Mouse (Mus musculus) left cerebral cortex, postnatal 10 days (tissue): ENCODE measurements at regions not wholly inside any gene's neighbourhood (a gene's known extent, or its start where the extent isn't known, plus 50 kb on each side); places are given as distances from the start of the nearest gene placed in this dataset.

ENCODE experiments used
- DNase-seq, 2 experiments: peaks; one replicate each; pipeline ENCODE4 v3.0.0; 2021 to 2022; ENCODE audit warnings: low spot score in 2 of 2, mixed read lengths in 1 of 2; ENCODE audit errors: extremely low spot score in 1 of 2
- intact Hi-C: fragments of 180-260 bp; cut with DNase I; formaldehyde crosslinking; loops from one replicate; pipeline ENCODE4 v1.15.1; 2025

- peak; percentile 43 to 61 for DNase-seq
- intact Hi-C loops, result no loop called here
These were observed 374.2 kb upstream of the Fam49b start for GRCm38 (mm10) chr15:64434502-64434901.

- intact Hi-C loops, result no loop called here
- no peak for DNase-seq
These were observed 374.6 kb upstream of the Fam49b start for GRCm38 (mm10) chr15:64434908-64435307.

- intact Hi-C loops, result no loop called here
- peak in 1 of 2 experiments; percentile 27 for DNase-seq
These were observed 372.4 kb upstream of the Gm21798 start for GRCm38 (mm10) chr15:64445076-64445475.

GRCm38 (mm10) chr15:64446411-64447072, 371.0 kb upstream of the Gm21798 start:
- DNase-seq, result peak; percentile 18 to 32
- intact Hi-C loops, result no loop called here

GRCm38 (mm10) chr15:64447239-64447952, 370.1 kb upstream of the Gm21798 start:
- intact Hi-C loops, result no loop called here
- no peak for DNase-seq

DNA sequence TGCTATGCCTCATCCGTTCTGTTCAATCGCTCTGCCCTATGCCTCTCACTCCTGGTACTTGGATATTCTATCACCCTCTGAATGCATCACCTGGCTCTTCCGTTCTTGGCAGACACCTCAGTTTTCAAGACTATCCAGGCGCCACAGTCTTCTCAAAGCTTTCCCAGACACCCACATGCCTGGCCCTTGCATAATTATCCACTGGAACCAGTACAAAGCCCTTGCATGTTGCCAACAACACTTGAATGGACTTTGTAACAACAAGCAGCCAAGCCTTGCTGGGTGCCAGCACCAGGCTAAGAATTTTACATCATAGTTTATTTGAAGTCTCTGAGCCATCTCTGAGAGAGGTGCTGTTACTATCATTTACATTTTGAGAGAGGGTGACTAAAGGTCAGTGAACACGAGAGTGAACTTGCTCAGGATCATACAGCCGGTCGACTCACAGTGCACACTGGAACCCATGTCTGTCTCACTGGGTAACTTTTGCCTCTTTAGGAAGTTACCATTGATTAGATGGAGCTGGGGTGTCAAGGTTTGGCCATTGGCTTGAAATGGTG, 368.8 kb upstream of the Gm21798 start:
- peak; percentile 24 to 63 for DNase-seq
- intact Hi-C loops, result no loop called here

- intact Hi-C loops, result no loop called here
- no peak for DNase-seq
These were observed 346.8 kb upstream of the Gm21798 start for GRCm38 (mm10) chr15:64470743-64471142.

- DNase-seq, result no peak
- intact Hi-C loops, result no loop called here
These were observed 345.9 kb upstream of the Gm21798 start for GRCm38 (mm10) chr15:64471597-64471996.

GRCm38 (mm10) chr15:64474236-64474635, 343.3 kb upstream of the Gm21798 start:
- intact Hi-C loops, result no loop called here
- DNase-seq, result no peak

DNA sequence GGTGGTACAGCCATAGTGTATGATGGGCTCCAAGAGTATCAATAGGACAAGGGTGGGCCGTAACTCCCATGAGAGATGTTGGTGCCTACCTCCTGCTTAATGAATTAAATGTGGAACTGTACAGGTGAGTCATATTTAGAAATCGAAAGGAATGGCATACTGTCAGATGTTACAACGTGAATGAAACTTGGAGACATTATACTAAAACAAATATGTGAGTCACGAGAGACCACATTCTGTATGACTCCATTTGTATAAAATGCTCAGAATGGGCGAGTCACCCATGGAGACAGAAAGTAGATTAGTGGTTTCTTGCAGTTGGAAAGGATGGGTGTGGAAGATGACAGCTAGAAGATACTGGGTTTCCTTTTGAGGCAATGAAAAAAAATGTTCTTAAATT, 340.4 kb upstream of the Gm21798 start:
- intact Hi-C loops, result no loop called here
- DNase-seq, result no peak

GRCm38 (mm10) chr15:64480625-64481024, 336.9 kb upstream of the Gm21798 start:
- DNase-seq, result no peak
- intact Hi-C loops, result no loop called here

DNA sequence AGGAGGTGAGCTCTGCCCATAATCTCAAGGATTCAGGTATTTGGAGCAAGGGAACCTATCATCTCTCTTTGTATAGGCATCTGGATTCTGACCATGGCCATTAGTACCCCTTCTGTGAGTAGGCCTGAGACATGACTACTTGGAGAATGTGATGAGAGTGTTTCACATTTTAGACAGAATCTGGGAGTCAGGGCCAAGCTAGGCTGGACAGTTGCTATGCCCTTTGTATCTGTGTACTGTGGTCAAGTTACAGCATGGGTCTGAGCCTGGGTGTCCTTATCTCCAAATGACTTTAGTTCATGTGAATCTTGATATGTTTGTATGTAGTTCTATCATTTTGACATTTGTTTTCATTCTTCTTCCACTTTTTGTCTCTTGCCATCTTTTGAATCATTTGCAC, 336.3 kb upstream of the Gm21798 start:
- DNase-seq, result no peak
- intact Hi-C loops, result no loop called here

DNA sequence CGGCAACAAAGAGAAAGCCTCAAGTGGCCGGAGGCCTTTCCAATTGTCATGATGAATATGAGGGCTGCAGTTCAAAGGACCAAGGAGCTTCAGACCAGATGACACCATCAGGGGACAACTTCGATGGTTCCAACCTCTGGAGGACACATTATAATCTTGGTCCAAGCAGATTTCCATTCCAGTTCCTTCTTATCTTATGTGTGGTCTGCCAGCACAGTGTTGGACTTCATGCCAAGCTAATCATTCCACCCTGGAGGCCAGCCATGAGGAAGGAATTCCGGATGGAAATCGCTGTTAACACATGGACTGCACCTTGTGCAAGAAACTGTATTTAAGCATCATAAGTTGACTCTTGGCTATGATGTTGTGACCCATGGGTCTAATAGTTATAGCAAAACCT, 334.5 kb upstream of the Gm21798 start:
- DNase-seq, result no peak
- intact Hi-C loops, result no loop called here

- no peak for DNase-seq
- intact Hi-C loops, result no loop called here
These were observed 329.7 kb upstream of the Gm21798 start for GRCm38 (mm10) chr15:64487801-64488200.

- intact Hi-C loops, result no loop called here
These were observed 316.7 kb upstream of the Gm21798 start for GRCm38 (mm10) chr15:64500783-64501182.

DNA sequence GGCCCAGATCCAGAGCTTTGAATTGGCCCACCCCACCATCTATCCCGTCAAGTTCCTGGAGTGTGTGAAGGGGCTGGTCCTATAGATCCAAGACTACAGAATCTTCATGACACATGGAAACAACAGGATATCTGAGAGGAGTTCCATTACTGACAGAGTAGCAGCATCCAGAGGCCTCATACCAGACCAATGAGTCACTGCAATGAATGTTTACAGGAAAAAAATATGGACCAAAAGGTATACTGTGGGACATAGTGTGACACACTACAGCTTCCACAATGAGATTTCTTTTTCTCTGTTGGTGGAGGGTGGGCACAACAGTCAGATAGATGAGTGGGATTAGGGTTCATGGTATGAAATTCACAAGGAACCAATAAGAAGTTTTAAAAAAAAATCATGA, 316.0 kb upstream of the Gm21798 start:
- intact Hi-C loops, result no loop called here
- DNase-seq, result no peak

More at GRCm38 (mm10) chr15:64500783-64501182, 316.7 kb upstream of the Gm21798 start:
- DNase-seq, result no peak

GRCm38 (mm10) chr15:64504751-64505150, 312.7 kb upstream of the Gm21798 start:
- intact Hi-C loops, result no loop called here

GRCm38 (mm10) chr15:64510649-64511048, 306.8 kb upstream of the Gm21798 start:
- no peak for DNase-seq
- intact Hi-C loops, result no loop called here

More at GRCm38 (mm10) chr15:64504751-64505150, 312.7 kb upstream of the Gm21798 start:
- DNase-seq, result no peak

DNA sequence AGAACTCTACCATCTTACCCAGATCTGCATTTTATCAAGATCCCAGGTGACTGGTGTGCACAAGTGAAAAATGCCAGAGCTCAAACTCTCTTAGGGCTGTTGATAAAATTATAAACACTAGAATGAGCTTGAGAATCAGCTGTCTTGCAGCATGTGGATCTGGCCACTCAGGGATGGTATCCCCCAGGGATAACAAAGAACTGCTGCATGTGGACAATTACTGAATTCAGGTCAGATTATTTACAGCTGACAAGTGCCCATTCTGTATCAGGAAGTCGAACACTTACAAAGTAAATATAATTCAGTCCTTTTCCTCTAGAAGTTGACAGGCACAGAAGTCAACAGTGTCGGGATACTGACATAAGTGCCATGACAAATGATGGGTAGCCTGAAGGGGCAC, 306.3 kb upstream of the Gm21798 start:
- no peak for DNase-seq
- intact Hi-C loops, result no loop called here

GRCm38 (mm10) chr15:64512615-64513014, 304.9 kb upstream of the Gm21798 start:
- no peak for DNase-seq
- intact Hi-C loops, result no loop called here
